Mouse (Mus musculus) embryonic facial prominence, embryonic 14.5 days (tissue): ENCODE results near the gene Bdnf. TPM values are rescaled to one million over a fixed set of nuclear protein-coding genes. Genes with fewer than 3 reads are reported as not detected.

ENCODE experiments used
- ATAC-seq: fragments of 200-750 bp; cut with Nextera tagmentation; 2 replicates; pipeline ENCODE4 v1.8.0; 2017; ENCODE audit warnings: low read depth, moderate number of reproducible peaks, moderate TSS enrichment
- DNase-seq: peaks from one replicate; pipeline ENCODE4 v3.0.0-alpha.2; 2015; ENCODE audit warnings: low spot score
- H3K27ac ChIP-seq: fragments of 300-500 bp; sonication (generic); replicated peaks from 2 replicates; pipeline ENCODE4 v1.5.1; 2014; ENCODE audit warnings: low read depth, mild to moderate bottlenecking, low read length, moderate library complexity
- H3K27me3 ChIP-seq: fragments of 300-500 bp; sonication (generic); replicated peaks from 2 replicates; pipeline ENCODE4 v1.6.1; 2014; ENCODE audit warnings: low read length; ENCODE audit not compliant: control insufficient read depth, insufficient read depth
- H3K36me3 ChIP-seq: fragments of 300-500 bp; sonication (generic); 2 replicates; pipeline ENCODE4 v1.6.1; 2014; ENCODE audit warnings: low read length, mixed read lengths; ENCODE audit not compliant: control insufficient read depth, insufficient read depth
- H3K4me1 ChIP-seq: fragments of 300-500 bp; sonication (generic); 2 replicates; pipeline ENCODE4 v1.6.1; 2014; ENCODE audit warnings: antibody characterized with exemption, low read length; ENCODE audit not compliant: control insufficient read depth, insufficient read depth
- H3K4me2 ChIP-seq: fragments of 300-500 bp; sonication (generic); 2 replicates; pipeline ENCODE4 v1.6.1; 2014; ENCODE audit warnings: low read depth, mild to moderate bottlenecking, low read length, moderate library complexity, mixed read lengths
- H3K4me3 ChIP-seq: fragments of 300-500 bp; sonication (generic); 2 replicates; pipeline ENCODE4 v1.5.1; 2014; ENCODE audit warnings: low read depth, mild to moderate bottlenecking, low read length
- H3K9ac ChIP-seq: fragments of 300-500 bp; sonication (generic); 2 replicates; pipeline ENCODE4 v1.6.1; 2014; ENCODE audit warnings: low read depth, mild to moderate bottlenecking, low read length, moderate library complexity, mixed read lengths
- H3K9me3 ChIP-seq: fragments of 300-500 bp; sonication (generic); 2 replicates; pipeline ENCODE4 v1.6.1; 2016; ENCODE audit warnings: low read length; ENCODE audit not compliant: control insufficient read depth
- WGBS: fragments of 180-500 bp; shearing (Covaris S2); extraction: QIAGEN DNeasy Blood & Tissue Kit; methylation state at CpG from one replicate; pipeline ENCODE4 v1.1.7; 2014; 5-methylcytosine and 5-hydroxymethylcytosine counted together
- polyA plus RNA-seq: library from polyadenylated mRNA; unstranded; fragments of >200 nt; fragmentation: Nextera tagmentation; extraction: Ambion mirVana; gene quantifications from 2 replicates; pipeline ENCODE4 v1.2.1, GENCODE M21; 2014

Bdnf gene
- polyA plus RNA-seq, 1 experiment from 2014 or later: 3.6 TPM

GRCm38 (mm10) chr2:109678454-109678853 is 4.0 kb downstream of the Bdnf start:
- WGBS: 5% methylated on average over 8 of the region's 8 CpGs
- ATAC-seq (no peak), DNase-seq (no peak)
- Histone ChIP-seq H3K36me3 (no peaks in the 10 kb centered on the region), H3K4me3 (peak overlapping the region; percentile 47), H3K27me3 (peaks cover 50% of the 10 kb centered on the region), H3K4me2 (peak overlapping the region; percentile 89), H3K9ac (peak overlapping the region; percentile 26; the same call in 1 of the 2 replicates), H3K27ac (no peak overlapping the region), H3K4me1 (peaks cover 18% of the 10 kb centered on the region), H3K9me3 (no peaks in the 10 kb centered on the region)

GRCm38 (mm10) chr2:109679446-109679845 is 4.9 kb downstream of the Bdnf start:
- 55% methylated on average over 2 of the region's 2 CpGs for WGBS
- no peak for DNase-seq
- H3K36me3 ChIP-seq: no peaks in the 10 kb centered on the region
- H3K9me3 ChIP-seq: no peaks in the 10 kb centered on the region
- H3K4me1 ChIP-seq: peaks cover 8% of the 10 kb centered on the region
- H3K4me2 ChIP-seq: no peak overlapping the region
- H3K9ac ChIP-seq: no peak overlapping the region
- ATAC-seq: no peak
- peaks cover 40% of the 10 kb centered on the region for H3K27me3 ChIP-seq
- H3K4me3 ChIP-seq: no peak overlapping the region
- H3K27ac ChIP-seq: no peak overlapping the region

GRCm38 (mm10) chr2:109681071-109681470 is 6.6 kb downstream of the Bdnf start:
- no peaks in the 10 kb centered on the region for H3K36me3 ChIP-seq
- H3K9me3 ChIP-seq: no peaks in the 10 kb centered on the region
- 79% methylated on average over 1 of the region's 1 CpGs for WGBS

GRCm38 (mm10) chr2:109688661-109689060 is 14.2 kb downstream of the Bdnf start:
- H3K4me3 ChIP-seq: no peak overlapping the region
- H3K4me1 ChIP-seq: no peaks in the 10 kb centered on the region
- H3K9me3 ChIP-seq: no peaks in the 10 kb centered on the region
- no peaks in the 10 kb centered on the region for H3K36me3 ChIP-seq
- WGBS: 81% methylated on average over 1 of the region's 1 CpGs
- no peak overlapping the region for H3K4me2 ChIP-seq
- H3K27me3 ChIP-seq: peaks cover 3% of the 10 kb centered on the region; the same call in 1 of the 2 replicates
- ATAC-seq (no peak), DNase-seq (no peak)
- no peak overlapping the region for H3K9ac ChIP-seq
- no peak overlapping the region for H3K27ac ChIP-seq

More at GRCm38 (mm10) chr2:109681071-109681470, 6.6 kb downstream of the Bdnf start:
- H3K4me2 ChIP-seq: no peak overlapping the region
- peaks cover 24% of the 10 kb centered on the region for H3K27me3 ChIP-seq
- H3K4me3 ChIP-seq: no peak overlapping the region
- no peak overlapping the region for H3K27ac ChIP-seq
- no peak overlapping the region for H3K9ac ChIP-seq
- no peak for ATAC-seq
- no peak for DNase-seq
- H3K4me1 ChIP-seq: peaks cover 7% of the 10 kb centered on the region

- ATAC-seq (0 out of 2 replicates have a peak, but pooled peaks have one; percentile 28), DNase-seq (peak; percentile 72)
- H3K9me3 ChIP-seq: no peaks in the 10 kb centered on the region
- peaks cover 3% of the 10 kb centered on the region; the same call in 1 of the 2 replicates for H3K27me3 ChIP-seq
- WGBS: 2% methylated on average over 34 of the region's 34 CpGs
- no peaks in the 10 kb centered on the region for H3K36me3 ChIP-seq
- peak overlapping the region; percentile 93 for H3K4me2 ChIP-seq
- H3K9ac ChIP-seq: peak overlapping the region; percentile 61
- no peak overlapping the region for H3K27ac ChIP-seq
- H3K4me3 ChIP-seq: peak overlapping the region; percentile 61
- no peaks in the 10 kb centered on the region for H3K4me1 ChIP-seq
These were observed 18.0 kb downstream of the Bdnf start for GRCm38 (mm10) chr2:109692266-109693177.

DNA sequence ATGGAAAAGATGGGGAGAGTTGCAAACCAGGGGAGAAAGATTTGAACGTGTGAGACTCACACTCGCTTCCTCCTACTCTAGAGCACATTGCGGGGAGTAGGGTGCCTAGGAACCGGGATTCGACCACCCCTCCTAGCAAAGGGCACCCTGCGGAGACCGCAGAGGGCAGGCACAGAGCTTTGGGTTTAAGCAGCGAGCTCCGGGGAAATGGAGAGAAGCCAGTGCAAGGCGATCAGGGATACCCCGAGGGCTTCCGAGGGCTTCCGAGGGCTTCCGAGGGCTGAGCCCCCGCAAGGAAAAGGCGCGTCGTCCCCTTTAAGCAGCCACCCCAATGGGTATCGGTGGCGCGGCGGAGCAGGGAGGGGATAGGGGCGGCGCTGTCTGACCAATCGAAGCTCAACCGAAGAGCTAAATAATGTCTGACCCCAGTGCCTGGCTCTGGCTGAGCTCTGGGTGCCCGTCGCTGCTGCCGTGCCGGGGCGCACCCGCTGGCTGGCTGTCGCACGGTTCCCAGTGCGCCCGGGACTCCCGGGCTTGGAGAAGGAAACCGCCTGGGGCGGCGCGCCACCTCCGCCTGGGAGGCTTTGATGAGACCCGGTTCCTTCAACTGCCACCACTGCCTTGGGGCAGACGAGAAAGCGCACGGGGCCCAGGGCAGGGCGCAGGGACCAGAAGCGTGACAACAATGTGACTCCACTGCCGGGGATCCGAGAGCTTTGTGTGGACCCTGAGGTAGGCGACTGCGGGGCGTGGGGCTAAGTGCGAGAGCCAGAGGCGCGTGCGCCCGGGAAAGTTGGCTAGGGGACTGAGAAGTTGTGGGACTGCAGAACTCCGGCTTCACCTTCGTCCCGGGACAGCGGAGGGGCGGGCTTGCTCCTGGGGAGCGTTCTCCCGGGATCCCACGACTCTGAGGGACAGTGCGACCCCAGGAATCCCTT is 18.9 kb downstream of the Bdnf start:
- H3K4me2 ChIP-seq: peak overlapping the region; percentile 93
- H3K36me3 ChIP-seq: no peaks in the 10 kb centered on the region
- H3K4me3 ChIP-seq: peak overlapping the region; percentile 61
- peak; percentile 78 for DNase-seq
- peak; percentile 75 for ATAC-seq
- H3K9ac ChIP-seq: peak overlapping the region; percentile 61
- no peaks in the 10 kb centered on the region for H3K9me3 ChIP-seq
- peaks cover 3% of the 10 kb centered on the region; the same call in 1 of the 2 replicates for H3K27me3 ChIP-seq
- under 1% methylated on average over 52 of the region's 67 CpGs for WGBS
- no peak overlapping the region for H3K27ac ChIP-seq
- no peaks in the 10 kb centered on the region for H3K4me1 ChIP-seq

DNA sequence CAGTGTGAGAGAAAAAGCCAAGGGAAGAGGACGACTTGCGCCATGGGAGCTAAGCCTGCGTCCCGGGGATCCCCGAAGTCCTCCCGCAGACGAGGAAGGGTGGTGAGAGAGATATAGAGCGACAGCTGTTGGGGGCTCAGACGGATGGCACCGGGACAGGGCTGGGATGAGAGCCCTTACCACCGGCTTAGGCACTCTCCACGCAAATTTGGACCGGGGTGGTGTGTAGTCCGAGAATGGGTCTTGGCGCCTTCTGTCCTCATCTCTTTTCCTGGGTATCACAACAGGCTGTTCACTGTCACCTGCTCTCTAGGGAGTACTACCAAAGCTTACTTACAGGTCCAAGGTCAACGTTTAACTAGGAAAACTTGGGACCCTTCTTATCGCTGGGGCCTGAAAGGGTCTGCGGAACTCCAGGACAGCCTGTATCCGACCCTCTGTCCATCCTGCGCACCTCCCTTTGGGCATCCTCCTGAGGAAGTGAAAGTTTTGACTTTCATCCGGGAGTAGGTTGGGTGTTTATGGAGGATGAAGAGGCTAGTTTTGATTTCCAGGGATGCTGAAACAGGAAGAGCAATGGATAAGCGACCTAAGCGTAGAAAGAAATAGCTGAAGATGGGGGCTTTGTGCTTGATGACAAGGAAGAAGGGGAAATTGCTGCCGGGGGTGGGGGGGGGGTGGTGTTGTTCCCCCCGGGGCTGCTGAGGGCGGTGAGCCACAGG is 19.8 kb downstream of the Bdnf start:
- Histone ChIP-seq H3K4me3 (peak overlapping the region; percentile 61), H3K4me2 (peak overlapping the region; percentile 93), H3K27ac (no peak overlapping the region), H3K27me3 (peaks cover 3% of the 10 kb centered on the region; the same call in 1 of the 2 replicates), H3K9me3 (no peaks in the 10 kb centered on the region), H3K36me3 (no peaks in the 10 kb centered on the region), H3K4me1 (no peaks in the 10 kb centered on the region), H3K9ac (peak overlapping the region; percentile 61)
- under 1% methylated on average over 25 of the region's 26 CpGs for WGBS
- DNase-seq (no peak), ATAC-seq (peak; percentile 4; the same call in 1 of the 2 replicates)

DNA sequence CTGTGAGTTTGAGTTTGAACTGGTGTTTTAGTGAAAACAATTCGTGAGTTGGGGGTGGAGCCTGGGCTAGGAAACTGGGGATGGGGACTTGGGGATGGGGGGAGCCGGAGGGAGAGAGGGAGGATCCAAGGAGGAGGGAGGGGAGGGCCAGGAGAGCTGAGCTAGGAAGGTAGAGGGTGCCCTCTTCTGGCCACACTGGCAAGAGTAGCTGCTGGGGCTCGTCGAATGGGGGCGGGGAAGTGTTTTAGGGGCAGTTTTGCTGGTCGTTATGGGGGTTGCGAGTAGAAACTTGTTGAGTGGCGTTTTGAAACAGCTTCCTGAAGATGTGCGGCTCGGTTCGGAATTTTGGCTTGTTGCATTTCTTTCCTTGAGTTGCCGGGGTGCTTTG is 20.3 kb downstream of the Bdnf start:
- H3K4me2 ChIP-seq: peak overlapping the region; percentile 93
- peak overlapping the region; percentile 61 for H3K4me3 ChIP-seq
- no peaks in the 10 kb centered on the region for H3K4me1 ChIP-seq
- peaks cover 3% of the 10 kb centered on the region; the same call in 1 of the 2 replicates for H3K27me3 ChIP-seq
- DNase-seq: peak; percentile 93
- peak; percentile 79 for ATAC-seq
- no peaks in the 10 kb centered on the region for H3K9me3 ChIP-seq
- under 1% methylated on average over 12 of the region's 12 CpGs for WGBS
- H3K36me3 ChIP-seq: no peaks in the 10 kb centered on the region
- H3K9ac ChIP-seq: peak overlapping the region; percentile 61; the same call in 1 of the 2 replicates
- no peak overlapping the region for H3K27ac ChIP-seq
